8 mouse cellular contexts compared by ENCODE assay signal in the genomic region with DNA sequence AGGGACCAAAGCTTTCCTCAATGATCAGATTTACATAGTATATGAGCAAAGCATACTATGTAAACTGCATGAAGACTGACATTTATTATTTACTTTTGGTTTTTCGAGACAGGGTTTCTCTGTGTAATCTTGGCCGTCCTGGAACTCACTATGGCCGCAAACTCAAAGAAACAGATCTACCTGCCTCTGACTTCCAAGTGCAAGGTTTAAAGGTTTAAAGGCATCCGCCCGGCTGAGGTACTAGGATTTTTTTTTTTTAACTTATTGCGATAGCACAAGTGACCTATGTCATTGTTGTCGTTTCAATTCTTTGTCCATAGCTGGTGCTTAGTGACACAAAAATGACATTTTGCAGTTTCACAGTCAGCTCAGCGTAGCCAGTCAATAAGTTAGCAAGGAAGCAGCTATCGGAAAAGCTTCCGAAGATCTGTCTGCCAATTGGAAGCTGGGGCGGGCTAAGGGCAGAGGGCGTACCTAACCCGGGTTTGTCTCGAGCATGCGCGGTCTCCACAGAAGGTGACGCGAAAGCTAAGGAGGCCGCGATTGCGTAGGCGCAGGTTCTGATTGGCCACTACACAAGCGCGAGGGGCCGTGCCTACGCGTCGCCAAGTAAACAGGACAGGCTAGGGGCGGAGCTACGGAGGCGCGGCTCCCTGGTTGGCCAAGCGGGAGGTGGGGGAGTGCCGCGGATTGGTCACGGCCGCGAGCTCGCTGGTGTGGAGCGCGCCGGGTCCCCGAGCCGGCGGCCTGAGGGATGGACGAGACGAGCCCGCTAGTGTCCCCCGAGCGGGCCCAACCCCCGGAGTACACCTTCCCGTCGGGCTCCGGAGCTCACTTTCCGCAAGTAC. TPM values are rescaled to one million over a fixed set of nuclear protein-coding genes. Genes with fewer than 3 reads are reported as not detected.
DNase-seq lines count a peak whose midpoint lies in the region; ATAC-seq lines count a peak whose summit lies in the region.

A gene (plus strand): TSS at position 723 of the 848 bp plus-strand sequence.

- peak; percentile 99 for DNase-seq in WW6 (ENCODE audit: low read depth, low spot score)
- peak; percentile 90 to 96 for DNase-seq in cerebellum, postnatal 4 days (ENCODE audit: low spot score in 2 of 2)
- peak; percentile 99 for DNase-seq in gastrocnemius, adult 18-20 months (ENCODE audit: low spot score)
- peak; percentile 99 to 100 for DNase-seq in left cerebral cortex, adult 18-20 months (ENCODE audit: low spot score in 2 of 2)
- peak; percentile 100 for DNase-seq in right cerebral cortex, adult 18-20 months
- peak; percentile 95 for DNase-seq in urinary bladder, postnatal 10 days (ENCODE audit: low spot score)

- peaks cover 25% of the 10 kb centered on the region for H3K4me1 ChIP-seq in hindbrain, embryonic 16.5 days (ENCODE audit: control insufficient read depth, insufficient read depth, low read depth, low read length)

- H3K27me3 ChIP-seq in hindbrain, embryonic 16.5 days (replicated peaks; ENCODE audit: control insufficient read depth, insufficient read depth, low read length) = no peaks in the 10 kb centered on the region

- no peaks in the 10 kb centered on the region for H3K9me3 ChIP-seq in hindbrain, embryonic 16.5 days (ENCODE audit: control insufficient read depth, low read length)

- H3K27ac ChIP-seq in hindbrain, embryonic 16.5 days (ENCODE audit: low read depth, low read length) = peak within 1 kb of the TSS; percentile 90
- H3K27ac ChIP-seq in macrophage = peak within 1 kb of the TSS; percentile 98

- H3K9ac ChIP-seq in hindbrain, embryonic 16.5 days (ENCODE audit: low read depth, low read length) = peak within 1 kb of the TSS; percentile 94

- H3K36me3 ChIP-seq in hindbrain, embryonic 16.5 days (ENCODE audit: control insufficient read depth, insufficient read depth, low read length) = no peaks in the 10 kb centered on the region
- H3K36me3 ChIP-seq in macrophage (ENCODE audit: inconsistent target) = 0 out of 2 replicates have a peak, but pooled peaks cover 7% of the 10 kb centered on the region

- H3K4me3 ChIP-seq in hindbrain, embryonic 16.5 days (ENCODE audit: low read length) = peak within 1 kb of the TSS; percentile 99
- H3K4me3 ChIP-seq in macrophage (ENCODE audit: inconsistent target) = peak within 1 kb of the TSS; percentile 62

- peak; percentile 98 for ATAC-seq in hindbrain, embryonic 16.5 days

- H3K4me2 ChIP-seq in hindbrain, embryonic 16.5 days (ENCODE audit: low read length) = peak within 1 kb of the TSS; percentile 80

- under 1% methylated on average over 36 of the region's 55 CpGs for WGBS in hindbrain, embryonic 16.5 days
- WGBS in macrophage (ENCODE audit: missing documents) = under 1% methylated on average over 55 of the region's 55 CpGs

- H3K79me2 ChIP-seq in macrophage (ENCODE audit: inconsistent target) = peaks cover 39% of the 10 kb centered on the region

RNA-seq across cellular contexts. Expression of the gene that starts here (rescaled TPM):
- total RNA-seq in gastrocnemius, adult 18-20 months (2021) = 10 to 100 TPM; 13.0 to 13.7 TPM
- 9.6 and 23.9 TPM in 2 replicates for polyA plus RNA-seq in hindbrain, embryonic 16.5 days (2015; fragmentation: Nextera tagmentation; extraction: Ambion mirVana)
- 10 to 100 TPM; 68.9 to 69.7 TPM for total RNA-seq in left cerebral cortex, adult 18-20 months (2021)
- 100 to 1,000 TPM in 23 of 26 experiments, 10 to 100 TPM in 3; 84.4 to 383 (median 149) TPM for total RNA-seq in macrophage (2018; cell fraction: chromatin; rRNA removed)
- total RNA-seq in macrophage (2018; cell fraction: cytosol; rRNA removed) = 100 to 1,000 TPM in 10 of 26 experiments, 10 to 100 TPM in 16; 76.0 to 130 (median 96.6) TPM
- 100 to 1,000 TPM; 100 to 448 (median 137) TPM for total RNA-seq in macrophage (2018; cell fraction: nucleus; rRNA removed)
- 62.5 to 98.7 TPM (median 75.6 TPM) in 3 replicates for polyA plus RNA-seq in macrophage (2018)

Comparison
In these comparisons a context has a peak if more than half of its experiments do, and no peak if none do; other contexts are left out.
1. Peak in every context shown above with its lines: DNase-seq, ATAC-seq, H3K4me3 ChIP-seq and H3K27ac ChIP-seq.
2. RNA of the gene that starts here (total RNA-seq): 68.9 to 69.7 TPM in left cerebral cortex, adult 18-20 months; 13.0 to 13.7 TPM in gastrocnemius, adult 18-20 months; every median in the first group is over 4 times any median in the second.